Mouse (Mus musculus) G1E (cell line): ENCODE results near the gene Gabbr2.

ENCODE experiments used
- CTCF ChIP-seq: IDR thresholded peaks from 2 replicates; pipeline ENCODE4 v1.5.1; 2012; ENCODE audit warnings: low read depth, low read length, inconsistent platforms, mixed read lengths
- GATA2 ChIP-seq: IDR thresholded peaks from 2 replicates; pipeline ENCODE4 v1.6.1; 2012; ENCODE audit warnings: low read depth, low read length, inconsistent platforms, borderline replicate concordance

GRCm38 (mm10) chr4:46858899-46859298 lies 132.8 kb downstream of the Gabbr2 start:
- TF ChIP-seq CTCF (no peak), GATA2 (no peak)
